Mouse (Mus musculus) liver, embryonic 11.5 days (tissue): Measurements from ENCODE around the gene Pax1. TPM values are rescaled to one million over a fixed set of nuclear protein-coding genes. Genes with fewer than 3 reads are reported as not detected.
A peak's percentile ranks its signal among the peaks of the same experiment; 100 is the strongest.

Experiments used
- ATAC-seq: fragments of 200-750 bp; cut with Nextera tagmentation; replicated peaks from 2 replicates; pipeline ENCODE4 v1.8.0; 2017; ENCODE audit warnings: moderate number of reproducible peaks, mild to moderate bottlenecking, moderate TSS enrichment, moderate library complexity; ENCODE audit not compliant: low FRiP score
- DNase-seq: peaks from one replicate; pipeline ENCODE4 v3.0.0-alpha.2; 2017; ENCODE audit warnings: low spot score
- H3K27ac ChIP-seq: fragments of 300-500 bp; sonication (generic); 2 replicates; pipeline ENCODE4 v1.5.1; 2014; ENCODE audit warnings: mild to moderate bottlenecking, low read depth, low read length, control low read depth
- H3K27me3 ChIP-seq: fragments of 300-500 bp; sonication (generic); replicated peaks from 2 replicates; pipeline ENCODE4 v1.6.1; 2014; ENCODE audit warnings: low read length, mixed read lengths; ENCODE audit not compliant: control insufficient read depth, insufficient read depth
- H3K36me3 ChIP-seq: fragments of 300-500 bp; sonication (generic); 2 replicates; pipeline ENCODE4 v1.6.1; 2014; ENCODE audit warnings: mild to moderate bottlenecking, low read length, moderate library complexity, mixed read lengths; ENCODE audit not compliant: control insufficient read depth, insufficient read depth
- H3K4me1 ChIP-seq: fragments of 300-500 bp; sonication (generic); replicated peaks from 2 replicates; pipeline ENCODE4 v1.6.1; 2014; ENCODE audit warnings: low read length, mixed read lengths; ENCODE audit not compliant: control insufficient read depth, insufficient read depth
- H3K4me2 ChIP-seq: fragments of 300-500 bp; sonication (generic); 2 replicates; pipeline ENCODE4 v1.6.1; 2014; ENCODE audit warnings: mild to moderate bottlenecking, control low read depth, moderate library complexity
- H3K4me3 ChIP-seq: fragments of 300-500 bp; sonication (generic); 2 replicates; pipeline ENCODE4 v1.5.1; 2014; ENCODE audit warnings: low read depth, low read length, control low read depth
- H3K9ac ChIP-seq: fragments of 300-500 bp; sonication (generic); 2 replicates; pipeline ENCODE4 v1.6.1; 2014; ENCODE audit warnings: low read depth, low read length, control low read depth
- H3K9me3 ChIP-seq: fragments of 300-500 bp; sonication (generic); 2 replicates; pipeline ENCODE4 v1.6.1; 2016; ENCODE audit warnings: low read length, inconsistent platforms, mixed read lengths; ENCODE audit not compliant: control insufficient read depth
- WGBS: fragments of 180-500 bp; shearing (Covaris S2); extraction: QIAGEN DNeasy Blood & Tissue Kit; methylation state at CpG from one replicate; pipeline ENCODE4 v1.1.7; 2014; 5-methylcytosine and 5-hydroxymethylcytosine counted together
- polyA plus RNA-seq: library from polyadenylated mRNA; unstranded; fragments of >200 nt; fragmentation: Nextera tagmentation; extraction: Ambion mirVana; gene quantifications from 2 replicates; pipeline ENCODE4 v1.2.1, GENCODE M21; 2014

Gene Pax1
- polyA plus RNA-seq, 1 experiment from 2014 or later: 0.40 TPM

GRCm38 (mm10) chr2:147360856-147361255 lies 869 bp upstream of the Pax1 start:
- no peak overlapping the region for H3K4me3 ChIP-seq
- H3K9ac ChIP-seq: no peak overlapping the region
- WGBS: 7% methylated on average over 5 of the region's 5 CpGs
- no peaks in the 10 kb centered on the region for H3K9me3 ChIP-seq
- no peak for ATAC-seq
- H3K4me2 ChIP-seq: no peak overlapping the region
- H3K4me1 ChIP-seq: no peaks in the 10 kb centered on the region; the same call in 1 of the 2 replicates
- peaks cover 84% of the 10 kb centered on the region for H3K27me3 ChIP-seq
- no peak overlapping the region for H3K27ac ChIP-seq
- no peak for DNase-seq
- H3K36me3 ChIP-seq: no peaks in the 10 kb centered on the region

- under 1% methylated on average over 18 of the region's 18 CpGs for WGBS
- no peak for DNase-seq
- no peak overlapping the region for H3K4me2 ChIP-seq
- no peak overlapping the region for H3K4me3 ChIP-seq
- H3K4me1 ChIP-seq: no peaks in the 10 kb centered on the region; the same call in 1 of the 2 replicates
- H3K27ac ChIP-seq: no peak overlapping the region
- H3K36me3 ChIP-seq: no peaks in the 10 kb centered on the region
- H3K9me3 ChIP-seq: no peaks in the 10 kb centered on the region
- H3K27me3 ChIP-seq: peaks cover 94% of the 10 kb centered on the region
- peak; percentile 61; the same call in 1 of the 2 replicates for ATAC-seq
- no peak overlapping the region for H3K9ac ChIP-seq
Observed at GRCm38 (mm10) chr2:147362316-147362715, 591 bp downstream of the Pax1 start.

GRCm38 (mm10) chr2:147363401-147364130 lies 1.8 kb downstream of the Pax1 start:
- WGBS: 11% methylated on average over 6 of the region's 6 CpGs
- Histone ChIP-seq H3K4me1 (no peaks in the 10 kb centered on the region; the same call in 1 of the 2 replicates), H3K4me3 (no peak overlapping the region), H3K4me2 (no peak overlapping the region), H3K36me3 (no peaks in the 10 kb centered on the region), H3K9ac (no peak overlapping the region), H3K27ac (no peak overlapping the region), H3K9me3 (no peaks in the 10 kb centered on the region), H3K27me3 (peaks cover 100% of the 10 kb centered on the region)
- DNase-seq: no peak
- ATAC-seq: no peak

- H3K4me3 ChIP-seq: no peak overlapping the region
- DNase-seq: no peak
- WGBS: 11% methylated on average over 6 of the region's 6 CpGs
- H3K27ac ChIP-seq: no peak overlapping the region
- H3K36me3 ChIP-seq: no peaks in the 10 kb centered on the region
- H3K4me2 ChIP-seq: no peak overlapping the region
- H3K9me3 ChIP-seq: no peaks in the 10 kb centered on the region
- no peaks in the 10 kb centered on the region; the same call in 1 of the 2 replicates for H3K4me1 ChIP-seq
- no peak for ATAC-seq
- H3K9ac ChIP-seq: no peak overlapping the region
- peaks cover 94% of the 10 kb centered on the region for H3K27me3 ChIP-seq
Observed at GRCm38 (mm10) chr2:147364198-147364597, 2.5 kb downstream of the Pax1 start.

GRCm38 (mm10) chr2:147364982-147365907 lies 3.5 kb downstream of the Pax1 start:
- 3% methylated on average over 79 of the region's 80 CpGs for WGBS
- H3K9me3 ChIP-seq: no peaks in the 10 kb centered on the region
- peak overlapping the region; percentile 35 for H3K4me2 ChIP-seq
- H3K4me3 ChIP-seq: 0 out of 2 replicates have a peak overlapping the region, but pooled peaks have one; percentile 17
- no peak overlapping the region for H3K27ac ChIP-seq
- DNase-seq (no peak), ATAC-seq (no peak; the same call in 1 of the 2 replicates)
- H3K36me3 ChIP-seq: no peaks in the 10 kb centered on the region
- H3K4me1 ChIP-seq: no peaks in the 10 kb centered on the region; the same call in 1 of the 2 replicates
- no peak overlapping the region for H3K9ac ChIP-seq
- H3K27me3 ChIP-seq: peaks cover 93% of the 10 kb centered on the region

- peaks cover 93% of the 10 kb centered on the region for H3K27me3 ChIP-seq
- H3K4me2 ChIP-seq: no peak overlapping the region
- H3K9me3 ChIP-seq: no peaks in the 10 kb centered on the region
- H3K4me3 ChIP-seq: no peak overlapping the region
- no peaks in the 10 kb centered on the region; the same call in 1 of the 2 replicates for H3K4me1 ChIP-seq
- ATAC-seq (no peak), DNase-seq (no peak)
- no peaks in the 10 kb centered on the region for H3K36me3 ChIP-seq
- H3K9ac ChIP-seq: no peak overlapping the region
- no peak overlapping the region for H3K27ac ChIP-seq
- WGBS: 5% methylated on average over 36 of the region's 36 CpGs
Observed at GRCm38 (mm10) chr2:147365908-147366630, 4.3 kb downstream of the Pax1 start.

GRCm38 (mm10) chr2:147367246-147367820 lies 5.6 kb downstream of the Pax1 start:
- Histone ChIP-seq H3K27ac (no peak overlapping the region), H3K9me3 (no peaks in the 10 kb centered on the region), H3K4me1 (no peaks in the 10 kb centered on the region), H3K4me2 (no peak overlapping the region), H3K9ac (no peak overlapping the region), H3K4me3 (no peak overlapping the region), H3K27me3 (peaks cover 88% of the 10 kb centered on the region), H3K36me3 (no peaks in the 10 kb centered on the region)
- no peak for DNase-seq
- 5% methylated on average over 12 of the region's 12 CpGs for WGBS
- ATAC-seq: no peak
